Mouse (Mus musculus) forebrain, embryonic 14.5 days (tissue): ENCODE data around the gene Acadm. TPM values are rescaled to one million over a fixed set of nuclear protein-coding genes. Genes with fewer than 3 reads are reported as not detected.

Experiments used
- ATAC-seq: fragments of 200-750 bp; cut with Nextera tagmentation; 2 replicates; pipeline ENCODE4 v1.8.0; 2017; ENCODE audit warnings: mild to moderate bottlenecking, moderate library complexity
- DNase-seq: peaks from one replicate; pipeline ENCODE4 v3.0.0-alpha.2; 2015; ENCODE audit warnings: low spot score
- H3K27ac ChIP-seq: fragments of 300-500 bp; sonication (generic); 2 replicates; pipeline ENCODE4 v1.5.1; 2014; ENCODE audit warnings: low read depth, mild to moderate bottlenecking, control low read depth, low read length, moderate library complexity
- H3K27me3 ChIP-seq: fragments of 300-500 bp; sonication (generic); replicated peaks from 2 replicates; pipeline ENCODE4 v1.6.1; 2014; ENCODE audit warnings: low read length, control low read depth, mixed read lengths; ENCODE audit not compliant: control insufficient read depth, insufficient read depth
- H3K36me3 ChIP-seq: fragments of 300-500 bp; sonication (generic); 2 replicates; pipeline ENCODE4 v1.6.1; 2014; ENCODE audit warnings: low read length, control low read depth; ENCODE audit not compliant: control insufficient read depth, insufficient read depth
- H3K4me1 ChIP-seq: fragments of 300-500 bp; sonication (generic); 2 replicates; pipeline ENCODE4 v1.6.1; 2014; ENCODE audit warnings: antibody characterized with exemption, low read length, control low read depth; ENCODE audit not compliant: control insufficient read depth, insufficient read depth
- H3K4me2 ChIP-seq: fragments of 300-500 bp; sonication (generic); 2 replicates; pipeline ENCODE4 v1.6.1; 2014; ENCODE audit warnings: mild to moderate bottlenecking, control low read depth, low read length
- H3K4me3 ChIP-seq: fragments of 300-500 bp; sonication (generic); 2 replicates; pipeline ENCODE4 v1.5.1; 2014; ENCODE audit warnings: low read depth, low read length, control low read depth
- H3K9ac ChIP-seq: fragments of 300-500 bp; sonication (generic); 2 replicates; pipeline ENCODE4 v1.6.1; 2014; ENCODE audit warnings: mild to moderate bottlenecking, low read length, control low read depth, moderate library complexity
- H3K9me3 ChIP-seq: fragments of 300-500 bp; sonication (generic); replicated peaks from 2 replicates; pipeline ENCODE4 v1.6.1; 2016; ENCODE audit warnings: low read length, control low read depth, mixed read lengths; ENCODE audit not compliant: control insufficient read depth
- WGBS: fragments of 180-500 bp; shearing (Covaris S2); extraction: QIAGEN DNeasy Blood & Tissue Kit; methylation state at CpG from one replicate; pipeline ENCODE4 v1.1.7; 2014; 5-methylcytosine and 5-hydroxymethylcytosine counted together
- polyA plus RNA-seq: library from polyadenylated mRNA; unstranded; fragments of >200 nt; fragmentation: Nextera tagmentation; extraction: Ambion mirVana; gene quantifications from 2 replicates; pipeline ENCODE4 v1.2.1, GENCODE M21; 2014

The Acadm gene
- polyA plus RNA-seq, 1 experiment from 2014 or later: 42.1 TPM

DNA sequence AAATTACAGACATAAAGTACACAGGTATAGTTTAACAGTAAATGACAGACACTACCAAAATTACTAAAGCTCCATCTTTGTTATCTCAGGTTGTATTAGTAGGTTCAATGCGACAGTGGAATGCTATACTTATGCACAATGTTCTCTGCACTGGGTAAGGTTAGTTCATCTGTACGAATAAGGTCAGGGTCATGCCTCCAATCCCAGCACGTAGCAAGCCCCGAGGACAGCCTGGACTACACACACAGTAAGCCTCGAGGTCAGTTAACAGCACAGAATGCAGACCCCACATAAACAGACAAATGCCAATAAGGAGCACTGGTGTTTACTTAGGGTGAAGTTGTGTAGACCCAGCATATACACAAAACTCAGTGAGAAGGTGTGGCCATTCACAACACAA is 35.5 kb downstream of the Acadm start:
- 82% methylated on average over 5 of the region's 5 CpGs for WGBS
- DNase-seq: no peak
- H3K9me3 ChIP-seq: no peaks in the 10 kb centered on the region
- no peak for ATAC-seq
- H3K9ac ChIP-seq: no peak overlapping the region
- H3K4me3 ChIP-seq: no peak overlapping the region
- H3K4me2 ChIP-seq: no peak overlapping the region
- no peaks in the 10 kb centered on the region for H3K27me3 ChIP-seq
- H3K27ac ChIP-seq: no peak overlapping the region
- H3K36me3 ChIP-seq: peaks cover 75% of the 10 kb centered on the region
- peaks cover 18% of the 10 kb centered on the region for H3K4me1 ChIP-seq

DNA sequence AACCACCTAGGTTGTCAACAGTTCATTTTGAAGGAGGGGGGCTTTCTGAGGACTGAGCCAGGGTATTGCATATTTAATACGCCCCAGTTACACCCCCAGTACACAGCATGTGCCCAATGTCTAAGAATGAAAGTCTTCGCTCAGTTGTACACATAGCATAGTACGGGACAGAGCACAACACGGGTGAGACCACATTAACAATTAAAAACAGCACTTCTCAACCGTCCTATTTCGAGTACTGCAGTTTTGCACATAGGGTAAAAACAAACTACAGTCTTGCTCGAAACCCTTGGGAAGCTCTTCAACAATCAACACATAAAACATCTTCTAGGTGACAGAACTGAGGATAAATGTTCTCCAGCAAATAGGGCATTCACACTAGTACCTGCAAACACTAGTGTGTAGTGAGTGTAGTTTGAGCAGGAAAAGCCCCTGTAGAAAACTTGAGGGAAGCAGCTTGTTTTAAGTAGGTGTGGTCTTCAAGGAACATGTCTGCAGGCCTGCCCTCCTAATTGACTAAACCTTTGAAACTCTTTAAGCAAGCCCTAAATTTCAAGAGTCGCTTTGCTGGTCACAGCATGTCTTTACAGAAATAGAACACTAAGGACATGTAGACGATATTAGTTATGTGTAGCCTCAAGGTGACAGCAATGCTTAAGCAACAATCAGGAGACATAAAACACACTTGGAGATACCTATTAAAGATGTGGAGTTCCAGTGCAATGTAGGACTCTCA is 38.1 kb downstream of the Acadm start, which contains the start of gene Msh4:
Gene Msh4, minus strand, starts transcription at position 3 of the 736 bp plus-strand sequence.
- Histone ChIP-seq H3K27me3 (no peaks in the 10 kb centered on the region), H3K4me2 (no peak within 1 kb of the TSS), H3K4me1 (peaks cover 14% of the 10 kb centered on the region), H3K27ac (no peak within 1 kb of the TSS), H3K9ac (no peak within 1 kb of the TSS), H3K4me3 (no peak within 1 kb of the TSS), H3K36me3 (peaks cover 82% of the 10 kb centered on the region), H3K9me3 (no peaks in the 10 kb centered on the region)
- DNase-seq (no peak), ATAC-seq (no peak)
- 86% methylated on average over 9 of the region's 9 CpGs for WGBS

DNA sequence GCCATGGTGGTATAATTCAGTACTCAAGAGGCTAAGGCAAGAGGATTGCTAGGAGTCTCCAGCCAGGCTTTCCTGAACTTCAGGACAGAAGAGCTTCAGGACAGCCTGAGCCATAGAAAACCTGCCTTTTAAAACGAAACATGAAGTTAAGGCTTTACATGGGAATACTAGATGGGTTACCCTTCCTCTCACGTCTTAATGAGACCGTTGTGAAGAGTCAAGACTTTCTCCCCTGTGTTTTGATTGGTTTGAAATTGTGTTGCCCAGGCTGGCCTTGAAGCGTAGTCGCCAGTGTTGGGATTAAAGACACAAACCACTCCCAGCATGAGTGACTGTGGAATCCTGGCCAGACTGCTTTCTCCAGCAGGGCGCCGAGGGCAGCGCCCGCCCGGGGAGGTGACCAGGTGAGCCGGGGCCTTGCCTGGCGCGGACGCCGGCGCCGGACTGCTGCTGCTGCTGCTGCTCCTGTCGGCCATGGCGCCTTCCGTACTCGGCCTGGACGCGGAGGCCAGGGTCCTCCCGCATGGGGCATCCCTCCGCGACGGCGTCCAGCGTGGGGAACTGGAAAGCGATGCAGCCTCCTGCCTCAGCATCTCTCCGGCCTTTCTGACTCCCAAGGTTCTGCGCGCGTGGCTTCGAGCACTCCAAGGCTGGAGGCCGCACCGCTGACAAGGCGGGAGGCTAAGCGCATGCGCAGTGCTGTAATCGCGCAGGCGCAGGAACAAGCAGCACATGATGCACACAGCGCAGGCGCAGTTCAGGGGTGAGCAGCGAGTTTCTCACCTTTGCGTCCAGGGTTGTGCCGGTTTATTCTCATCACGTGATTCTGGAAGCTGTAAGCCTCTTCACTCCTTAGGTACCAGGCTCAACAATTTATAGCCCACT is 38.9 kb downstream of the Acadm start:
- H3K4me1 ChIP-seq: peaks cover 7% of the 10 kb centered on the region
- WGBS: 85% methylated on average over 49 of the region's 49 CpGs
- no peak for DNase-seq
- H3K9ac ChIP-seq: no peak overlapping the region
- H3K27ac ChIP-seq: no peak overlapping the region
- no peaks in the 10 kb centered on the region for H3K27me3 ChIP-seq
- H3K9me3 ChIP-seq: no peaks in the 10 kb centered on the region
- H3K4me2 ChIP-seq: no peak overlapping the region
- peaks cover 74% of the 10 kb centered on the region for H3K36me3 ChIP-seq
- ATAC-seq: peak; percentile 45
- H3K4me3 ChIP-seq: no peak overlapping the region

DNA sequence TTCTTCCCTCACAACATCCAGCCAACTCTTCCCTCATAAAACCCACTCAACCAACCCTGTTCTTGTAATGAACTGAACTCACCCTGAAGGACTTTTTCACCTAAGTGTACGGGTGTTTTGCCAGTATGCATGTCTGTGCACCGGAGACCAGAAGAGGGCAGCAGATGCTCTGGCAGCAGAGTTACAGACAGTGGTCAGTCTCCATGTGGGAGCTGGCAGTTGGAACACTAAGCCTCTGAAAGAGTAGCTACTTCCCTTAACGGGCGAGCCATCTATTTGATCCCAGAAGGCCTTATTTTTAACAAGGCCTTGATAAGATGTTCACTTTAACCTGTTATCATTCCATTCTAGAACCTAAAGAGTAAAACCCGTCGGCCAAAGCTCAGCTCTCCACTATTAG is 39.8 kb downstream of the Acadm start:
- peaks cover 65% of the 10 kb centered on the region for H3K36me3 ChIP-seq
- peak; percentile 43 for DNase-seq
- H3K9ac ChIP-seq: no peak overlapping the region
- no peak overlapping the region for H3K4me3 ChIP-seq
- peaks cover 3% of the 10 kb centered on the region; the same call in 1 of the 2 replicates for H3K4me1 ChIP-seq
- H3K9me3 ChIP-seq: no peaks in the 10 kb centered on the region
- no peaks in the 10 kb centered on the region for H3K27me3 ChIP-seq
- 68% methylated on average over 6 of the region's 6 CpGs for WGBS
- no peak overlapping the region for H3K27ac ChIP-seq
- ATAC-seq: peak; percentile 46; the same call in 1 of the 2 replicates
- H3K4me2 ChIP-seq: no peak overlapping the region

DNA sequence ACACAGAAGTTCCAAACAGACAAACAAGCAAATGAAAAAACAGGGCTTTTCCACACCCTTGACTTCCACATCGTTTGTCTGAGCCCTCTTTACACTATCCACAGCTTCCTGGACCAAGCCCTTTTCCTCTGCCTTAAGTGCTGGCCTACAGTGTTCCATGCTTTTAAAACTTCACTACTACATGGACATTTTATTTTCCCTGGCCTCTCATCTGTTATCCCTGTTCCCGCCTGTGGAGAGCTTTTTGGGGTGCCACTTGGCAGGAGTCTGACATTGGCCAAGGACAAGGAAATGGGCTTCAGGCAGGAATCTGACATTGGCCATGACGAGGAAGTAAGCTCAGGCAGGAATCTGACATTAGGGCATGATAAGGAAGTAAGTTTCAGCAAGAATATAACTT is 41.8 kb downstream of the Acadm start:
- 75% methylated on average over 3 of the region's 3 CpGs for WGBS
- Histone ChIP-seq H3K4me3 (no peak overlapping the region), H3K4me2 (no peak overlapping the region), H3K9ac (no peak overlapping the region), H3K27ac (no peak overlapping the region), H3K27me3 (no peaks in the 10 kb centered on the region), H3K36me3 (peaks cover 45% of the 10 kb centered on the region), H3K4me1 (no peaks in the 10 kb centered on the region), H3K9me3 (no peaks in the 10 kb centered on the region)
- DNase-seq (no peak), ATAC-seq (no peak)

DNA sequence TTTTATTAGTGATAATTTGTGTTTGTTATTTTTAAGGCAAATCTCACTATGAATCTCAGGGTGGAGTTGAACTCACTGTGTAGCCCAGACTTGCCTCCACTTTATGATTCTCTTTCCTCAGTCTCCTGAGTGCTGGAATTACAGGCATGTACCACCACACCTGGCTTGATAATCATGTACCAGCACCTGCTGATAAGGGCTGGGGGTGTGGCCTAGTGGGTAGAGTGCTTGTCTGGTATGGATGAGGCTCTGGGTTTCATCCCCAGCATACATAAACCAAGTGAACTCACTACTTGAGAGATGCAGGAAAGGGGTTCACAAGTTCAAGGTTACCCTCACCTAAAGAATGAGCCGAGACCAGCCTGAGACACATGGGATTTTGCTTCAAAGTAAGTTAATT is 42.5 kb downstream of the Acadm start:
- Histone ChIP-seq H3K36me3 (peaks cover 38% of the 10 kb centered on the region), H3K27ac (no peak overlapping the region), H3K27me3 (no peaks in the 10 kb centered on the region), H3K4me1 (no peaks in the 10 kb centered on the region), H3K9me3 (no peaks in the 10 kb centered on the region), H3K9ac (no peak overlapping the region), H3K4me2 (no peak overlapping the region), H3K4me3 (no peak overlapping the region)
- ATAC-seq (no peak), DNase-seq (no peak)
- WGBS: 93% methylated on average over 1 of the region's 1 CpGs

DNA sequence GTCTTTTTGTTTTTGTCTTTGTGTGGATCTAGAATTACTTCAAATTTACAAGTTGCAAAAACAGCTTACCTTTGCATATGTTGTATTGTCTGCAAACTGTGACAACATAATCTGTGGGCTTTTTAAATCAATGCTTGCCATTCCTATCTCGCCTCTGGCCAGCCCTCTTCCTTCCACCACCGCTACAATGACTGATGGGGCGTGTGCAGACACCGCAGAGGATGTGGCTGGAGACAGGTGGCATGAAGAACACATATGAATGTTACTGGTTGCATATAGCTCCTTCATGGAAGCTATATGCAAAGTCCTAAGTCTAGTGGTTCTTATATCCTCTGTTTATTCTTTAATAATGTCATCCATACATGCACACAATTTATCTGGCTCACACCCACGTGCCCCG is 47.2 kb downstream of the Acadm start:
- Histone ChIP-seq H3K9ac (no peak overlapping the region), H3K27me3 (no peaks in the 10 kb centered on the region), H3K4me3 (no peak overlapping the region), H3K36me3 (no peaks in the 10 kb centered on the region), H3K27ac (no peak overlapping the region), H3K9me3 (no peaks in the 10 kb centered on the region), H3K4me1 (no peaks in the 10 kb centered on the region), H3K4me2 (no peak overlapping the region)
- WGBS: 78% methylated on average over 6 of the region's 6 CpGs
- DNase-seq (no peak), ATAC-seq (no peak)

DNA sequence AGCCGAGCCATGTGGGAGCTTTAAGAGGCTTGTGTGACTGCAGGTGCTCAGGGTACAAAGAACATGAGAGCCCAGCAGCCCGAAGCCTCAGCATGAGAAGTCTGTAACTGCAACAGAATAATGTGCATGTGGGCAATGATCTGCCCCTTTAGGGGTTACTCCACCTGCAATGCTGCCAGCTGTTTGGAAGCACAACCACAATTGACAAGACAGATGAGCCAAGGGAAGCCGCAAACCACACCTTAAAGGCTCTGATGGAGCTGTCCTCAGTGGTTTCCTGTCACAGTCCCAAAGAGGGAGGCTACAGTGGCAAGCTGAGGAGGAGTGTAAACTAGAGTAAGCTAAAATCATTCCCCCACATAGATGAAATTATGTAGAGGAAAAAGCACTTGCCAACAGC is 49.0 kb downstream of the Acadm start:
- Histone ChIP-seq H3K27me3 (no peaks in the 10 kb centered on the region), H3K4me2 (no peak overlapping the region), H3K36me3 (no peaks in the 10 kb centered on the region), H3K27ac (no peak overlapping the region), H3K4me3 (no peak overlapping the region), H3K9ac (no peak overlapping the region), H3K9me3 (no peaks in the 10 kb centered on the region), H3K4me1 (no peaks in the 10 kb centered on the region)
- no peak for DNase-seq
- ATAC-seq: no peak
- 87% methylated on average over 3 of the region's 3 CpGs for WGBS
